Mouse (Mus musculus): Measurements from ENCODE around the gene Gli3.

DNA sequence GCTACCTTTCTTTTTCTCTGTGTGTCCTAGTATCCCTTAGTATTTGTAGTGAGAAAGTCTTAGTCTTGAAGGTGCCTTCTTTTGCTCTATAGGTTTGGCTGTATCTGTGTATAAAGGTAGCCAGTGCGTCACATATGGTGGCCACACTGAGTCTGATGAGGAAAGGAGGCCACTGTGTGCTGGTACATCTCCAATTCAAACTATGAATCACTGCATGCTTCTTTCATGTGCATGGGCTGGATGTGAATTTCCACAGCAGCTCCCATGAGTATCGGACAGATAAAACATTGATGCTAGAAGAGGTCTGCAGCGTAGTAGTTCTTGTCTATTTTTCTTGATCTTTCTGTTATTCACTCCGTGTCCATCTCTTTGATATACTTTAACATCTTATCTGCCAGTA is 63.7 kb downstream of the Gli3 start:
- TF ChIP-seq POLR2A (IDR thresholded peaks at IDR 0.05; ENCODE audit: insufficient read depth, low read depth, low read length) (no peak), CTCF (IDR thresholded peaks at IDR 0.05) (no peak)
